Comparison of ENCODE assay signal across 8 mouse cellular contexts in genomic region chr10:76031511-76032401, GRCm38 (mm10). TPM values are rescaled to one million over a fixed set of nuclear protein-coding genes. Genes with fewer than 3 reads are reported as not detected.
DNase-seq lines count a peak whose midpoint lies in the region; ATAC-seq and TF ChIP-seq lines count a peak whose summit lies in the region.

No protein-coding gene starts in this region.

- TF ChIP-seq EP300 in lung, postnatal 0 days (IDR thresholded peaks at IDR 0.05), result no peak

- H3K4me3 ChIP-seq in hindbrain, embryonic 11.5 days (ENCODE audit: low read depth, low read length), result peak overlapping the region; percentile 91
- peak overlapping the region; percentile 55 for H3K4me3 ChIP-seq in lung, postnatal 0 days (ENCODE audit: low read depth, low read length)
- H3K4me3 ChIP-seq in stomach, embryonic 16.5 days (replicated peaks; ENCODE audit: low read length), result peak overlapping the region; percentile 85

- H3K27me3 ChIP-seq in hindbrain, embryonic 11.5 days (ENCODE audit: control insufficient read depth, insufficient read depth, low read length), result no peaks in the 10 kb centered on the region
- H3K27me3 ChIP-seq in lung, postnatal 0 days (replicated peaks; ENCODE audit: insufficient read depth, low read length), result no peaks in the 10 kb centered on the region
- no peaks in the 10 kb centered on the region for H3K27me3 ChIP-seq in stomach, embryonic 16.5 days (ENCODE audit: control insufficient read depth, insufficient read depth, low read length)

- H3K36me3 ChIP-seq in hindbrain, embryonic 11.5 days (ENCODE audit: control insufficient read depth, insufficient read depth, low read length), result no peaks in the 10 kb centered on the region
- no peaks in the 10 kb centered on the region for H3K36me3 ChIP-seq in lung, postnatal 0 days (ENCODE audit: insufficient read depth, low read length)
- H3K36me3 ChIP-seq in stomach, embryonic 16.5 days (ENCODE audit: control insufficient read depth, insufficient read depth, low read length), result no peaks in the 10 kb centered on the region

- H3K9ac ChIP-seq in hindbrain, embryonic 11.5 days (ENCODE audit: low read depth, low read length), result peak overlapping the region; percentile 98
- H3K9ac ChIP-seq in lung, postnatal 0 days (replicated peaks; ENCODE audit: low read depth), result 0 out of 2 replicates have a peak overlapping the region, but pooled peaks have one; percentile 12
- H3K9ac ChIP-seq in stomach, embryonic 16.5 days (ENCODE audit: low read length), result peak overlapping the region; percentile 94

- no peaks in the 10 kb centered on the region for H3K9me3 ChIP-seq in hindbrain, embryonic 11.5 days (ENCODE audit: control insufficient read depth, low read length)
- no peaks in the 10 kb centered on the region for H3K9me3 ChIP-seq in lung, postnatal 0 days (ENCODE audit: low read length)
- no peaks in the 10 kb centered on the region for H3K9me3 ChIP-seq in stomach, embryonic 16.5 days (replicated peaks; ENCODE audit: control insufficient read depth, low read length)

- 59% methylated on average over 14 of the region's 14 CpGs for WGBS in hindbrain, embryonic 11.5 days
- 47% methylated on average over 14 of the region's 14 CpGs for WGBS in lung, postnatal 0 days
- WGBS in stomach, embryonic 16.5 days, result 49% methylated on average over 14 of the region's 14 CpGs

- peak; percentile 61 for DNase-seq in cerebellum, adult 11-12 months
- DNase-seq in cerebellum, adult 9-10 months, result no peak
- peak; percentile 5 for DNase-seq in right cerebral cortex, postnatal 25 days
- DNase-seq in right cerebral cortex, adult 2 months (ENCODE audit: low spot score in 2 of 2), result no peak
- DNase-seq in hindbrain, embryonic 11.5 days (ENCODE audit: low spot score), result no peak
- DNase-seq in lung, postnatal 0 days (ENCODE audit: low spot score), result no peak
- no peak for DNase-seq in urinary bladder, postnatal 36 days (ENCODE audit: low spot score in 2 of 2)

- H3K4me1 ChIP-seq in hindbrain, embryonic 11.5 days (replicated peaks; ENCODE audit: control insufficient read depth, insufficient read depth, low read length), result no peaks in the 10 kb centered on the region
- no peaks in the 10 kb centered on the region for H3K4me1 ChIP-seq in lung, postnatal 0 days (ENCODE audit: insufficient read depth, low read depth, low read length)
- H3K4me1 ChIP-seq in stomach, embryonic 16.5 days (ENCODE audit: control insufficient read depth, insufficient read depth, low read length), result no peaks in the 10 kb centered on the region

- ATAC-seq in hindbrain, embryonic 11.5 days (ENCODE audit: low FRiP score), result no peak; the same call in 1 of the 2 replicates
- ATAC-seq in lung, postnatal 0 days, result peak; percentile 57
- peak; percentile 72 for ATAC-seq in stomach, embryonic 16.5 days (ENCODE audit: insufficient read depth, low FRiP score)

- H3K27ac ChIP-seq in hindbrain, embryonic 11.5 days (ENCODE audit: low read depth, low read length), result 0 out of 2 replicates have a peak overlapping the region, but pooled peaks have one; percentile 6
- peak overlapping the region; percentile 51 for H3K27ac ChIP-seq in lung, postnatal 0 days (ENCODE audit: low read length)
- peak overlapping the region; percentile 69; the same call in 1 of the 2 replicates for H3K27ac ChIP-seq in stomach, embryonic 16.5 days (ENCODE audit: low read length)

- TF ChIP-seq CTCF in lung, postnatal 0 days (IDR thresholded peaks at IDR 0.05), result no peak

- peak overlapping the region; percentile 89 for H3K4me2 ChIP-seq in hindbrain, embryonic 11.5 days (replicated peaks; ENCODE audit: low read depth, low read length)
- peak overlapping the region; percentile 74 for H3K4me2 ChIP-seq in lung, postnatal 0 days (replicated peaks; ENCODE audit: low read depth, low read length)
- H3K4me2 ChIP-seq in stomach, embryonic 16.5 days (ENCODE audit: low read depth, low read length), result peak overlapping the region; percentile 75

RNA-seq across cellular contexts. Expression of gene Zfp280b, which starts 0.7 kb away (rescaled TPM):
- 27.0 and 28.3 TPM in 2 replicates for polyA plus RNA-seq in hindbrain, embryonic 11.5 days (2014; fragmentation: Nextera tagmentation; extraction: Ambion mirVana)
- 8.8 and 9.4 TPM in 2 replicates for polyA plus RNA-seq in lung, postnatal 0 days (2015; fragmentation: Nextera tagmentation; extraction: Ambion mirVana)
- 15.7 and 15.9 TPM in 2 replicates for polyA plus RNA-seq in stomach, embryonic 16.5 days (2015; fragmentation: Nextera tagmentation; extraction: Ambion mirVana)

Comparison
In these comparisons a context has a peak if more than half of its experiments do, and no peak if none do; other contexts are left out.
1. DNase-seq: peak in cerebellum, adult 11-12 months (single experiment) and right cerebral cortex, postnatal 25 days (single experiment); none in cerebellum, adult 9-10 months (single experiment), right cerebral cortex, adult 2 months (0 of 2), hindbrain, embryonic 11.5 days (single experiment), lung, postnatal 0 days (single experiment) and urinary bladder, postnatal 36 days (0 of 2).
2. H3K27ac ChIP-seq: peak in every context shown above with its lines; median percentile 69 in stomach, embryonic 16.5 days; 51 in lung, postnatal 0 days; 6 in hindbrain, embryonic 11.5 days.
3. H3K9ac ChIP-seq: peak in every context shown above with its lines; median percentile 98 in hindbrain, embryonic 11.5 days; 94 in stomach, embryonic 16.5 days; 12 in lung, postnatal 0 days.
4. Peak in every context shown above with its lines, with median percentiles within 50 percentile points of each other: H3K4me2 ChIP-seq and H3K4me3 ChIP-seq.